Mouse (Mus musculus) CH12.LX (cell line): ENCODE results near the gene Dlgap1. TPM values are rescaled to one million over a fixed set of nuclear protein-coding genes. Genes with fewer than 3 reads are reported as not detected.

Experiments
- DNase-seq: peaks from one replicate; pipeline ENCODE4 v3.0.0-alpha.2; 2013; ENCODE audit errors: extremely low read depth
- H3K27ac ChIP-seq: 2 replicates; pipeline ENCODE4 v1.5.1; 2012; ENCODE audit warnings: low read depth, mild to moderate bottlenecking, control low read depth, moderate library complexity; ENCODE audit not compliant: insufficient read depth
- H3K27me3 ChIP-seq: replicated peaks from 2 replicates; pipeline ENCODE3; 2012; ENCODE audit warnings: inconsistent platforms
- H3K36me3 ChIP-seq, 2 experiments: replicated peaks in 1 of 2; 2 replicates each; pipeline versions ENCODE3 to v1.6.1; 2012; ENCODE audit warnings: inconsistent platforms in 1 of 2, low read length in 1 of 2, mild to moderate bottlenecking in 1 of 2, mixed read lengths in 1 of 2, moderate library complexity in 1 of 2; ENCODE audit not compliant: control insufficient read depth in 1 of 2, insufficient read depth in 1 of 2
- H3K4me1 ChIP-seq, 2 experiments: 2 replicates each; pipeline ENCODE4 v1.6.1; 2012; ENCODE audit warnings: inconsistent platforms in 1 of 2, moderate library complexity in 1 of 2; ENCODE audit not compliant: insufficient read depth in 2 of 2, control insufficient read depth in 1 of 2
- H3K4me2 ChIP-seq: 2 replicates; pipeline ENCODE4 v1.6.1; 2012; ENCODE audit warnings: low read depth, mild to moderate bottlenecking, control low read depth; ENCODE audit not compliant: poor library complexity, insufficient read depth, severe bottlenecking
- H3K4me3 ChIP-seq, 3 experiments: fragments of 150-350 bp in 1 of 3; sonication (generic) in 1 of 3; replicated peaks in 1 of 3; 2 replicates each; pipeline versions ENCODE3 to v1.5.1; 2011 to 2012; ENCODE audit warnings: low read depth in 2 of 3, low read length in 2 of 3, mild to moderate bottlenecking in 2 of 3, moderate library complexity in 2 of 3, control low read depth in 1 of 3, improper control_type of control experiment in 1 of 3, inconsistent platforms in 1 of 3, mixed read lengths in 1 of 3; ENCODE audit not compliant: poor library complexity in 1 of 3
- H3K79me2 ChIP-seq: replicated peaks from 2 replicates; pipeline ENCODE4 v1.6.1; 2012; ENCODE audit warnings: mild to moderate bottlenecking, moderate library complexity; ENCODE audit not compliant: control insufficient read depth, poor library complexity, insufficient read depth, severe bottlenecking; ENCODE audit errors: extremely low read depth
- H3K9ac ChIP-seq: 2 replicates; pipeline ENCODE4 v1.6.1; 2012; ENCODE audit warnings: low read depth, mild to moderate bottlenecking, control low read depth, moderate library complexity; ENCODE audit not compliant: insufficient read depth
- H3K9me3 ChIP-seq: replicated peaks from 2 replicates; pipeline ENCODE3; 2012; ENCODE audit warnings: low read length, inconsistent platforms, mixed read lengths
- ELF1 ChIP-seq: IDR thresholded peaks from 2 replicates; pipeline ENCODE4 v1.6.1; 2014; ENCODE audit warnings: low read depth, mild to moderate bottlenecking, inconsistent platforms, low read length, improper control_type of control experiment
- JUN ChIP-seq: IDR thresholded peaks from 2 replicates; pipeline ENCODE4 v1.6.1; 2011; ENCODE audit warnings: low read depth, mild to moderate bottlenecking, low read length, improper control_type of control experiment, moderate library complexity; ENCODE audit not compliant: insufficient read depth
- MAX ChIP-seq: IDR thresholded peaks from 2 replicates; pipeline ENCODE4 v1.6.1; 2011; ENCODE audit warnings: low read length, improper control_type of control experiment
- MYC ChIP-seq: IDR thresholded peaks from 2 replicates; pipeline ENCODE4 v1.6.1; 2011; ENCODE audit warnings: low read depth, mild to moderate bottlenecking, improper control_type of control experiment, low read length
- NRF1 ChIP-seq: IDR thresholded peaks from 2 replicates; pipeline ENCODE4 v1.6.1; 2014; ENCODE audit warnings: low read depth, mild to moderate bottlenecking, inconsistent platforms, low read length, improper control_type of control experiment, moderate library complexity
- POLR2A ChIP-seq: IDR thresholded peaks from 2 replicates; pipeline ENCODE4 v1.6.1; 2011; ENCODE audit warnings: low read depth, mild to moderate bottlenecking, improper control_type of control experiment, low read length
- POLR2AphosphoS2 ChIP-seq: IDR thresholded peaks from 2 replicates; pipeline ENCODE4 v1.6.1; 2011; ENCODE audit warnings: low read depth, low read length, improper control_type of control experiment
- RAD21 ChIP-seq: IDR thresholded peaks from 2 replicates; pipeline ENCODE4 v1.6.1; 2011; ENCODE audit warnings: low read depth, mild to moderate bottlenecking, low read length, improper control_type of control experiment, moderate library complexity
- RCOR1 ChIP-seq: conservative IDR thresholded peaks from 2 replicates; pipeline ENCODE4 v1.6.1; 2012; ENCODE audit warnings: low read depth, mild to moderate bottlenecking, inconsistent platforms, low read length, improper control_type of control experiment
- SIN3A ChIP-seq: IDR thresholded peaks from 2 replicates; pipeline ENCODE4 v1.6.1; 2012; ENCODE audit warnings: low read length, improper control_type of control experiment, inconsistent platforms
- UBTF ChIP-seq: IDR thresholded peaks from 2 replicates; pipeline ENCODE4 v1.6.1; 2012; ENCODE audit warnings: low read depth, mild to moderate bottlenecking, inconsistent platforms, low read length, improper control_type of control experiment, moderate library complexity
- ZC3H11A ChIP-seq: IDR thresholded peaks from 2 replicates; pipeline ENCODE4 v1.6.1; 2012; ENCODE audit warnings: low read depth, mild to moderate bottlenecking, inconsistent platforms, low read length, improper control_type of control experiment
- ZKSCAN1 ChIP-seq: IDR thresholded peaks from 2 replicates; pipeline ENCODE4 v1.6.1; 2012; ENCODE audit warnings: low read depth, inconsistent platforms, low read length, improper control_type of control experiment, borderline replicate concordance
- ZMIZ1 ChIP-seq: IDR thresholded peaks from 2 replicates; pipeline ENCODE4 v1.6.1; 2012; ENCODE audit warnings: low read depth, mild to moderate bottlenecking, inconsistent platforms, low read length, improper control_type of control experiment
- dilution Hi-C: fragments of 300-500 bp; cut with MboI; formaldehyde crosslinking; loops from 2 replicates; pipeline ENCODE4 v1.14.3; 2020; ENCODE audit warnings: low sequenced_read_pairs; ENCODE audit not compliant: extremely low pct_unique_long_range_greater_than_20kb, extremely low pct_ligation_motif_present
- in situ Hi-C: fragments of 300-500 bp; cut with MboI; formaldehyde crosslinking; loops from 3 replicates; pipeline ENCODE4 v1.14.3; 2019; ENCODE audit warnings: low sequenced_read_pairs, low pct_ligation_motif_present, low pct_unique_long_range_greater_than_20kb, mixed read lengths
- polyA plus RNA-seq: library from polyadenylated mRNA; unstranded; fragments of >175 nt; gene quantifications from 2 replicates; pipeline ENCODE4 v1.2.1, GENCODE M21; 2012; ENCODE audit warnings: low read depth; ENCODE audit not compliant: insufficient read length
- total RNA-seq, 2 experiments: library from RNA; depleted of rRNA; stranded (reverse); fragments of 300-350 nt in 1 of 2; fragments of >200 nt in 1 of 2; gene quantifications; 2 replicates each; pipeline ENCODE4 v1.2.3; 2012 to 2014

The Dlgap1 gene
- total and polyA plus RNA-seq, 3 experiments, result 0.51 to 2.7 (median 1.2) TPM

DNA sequence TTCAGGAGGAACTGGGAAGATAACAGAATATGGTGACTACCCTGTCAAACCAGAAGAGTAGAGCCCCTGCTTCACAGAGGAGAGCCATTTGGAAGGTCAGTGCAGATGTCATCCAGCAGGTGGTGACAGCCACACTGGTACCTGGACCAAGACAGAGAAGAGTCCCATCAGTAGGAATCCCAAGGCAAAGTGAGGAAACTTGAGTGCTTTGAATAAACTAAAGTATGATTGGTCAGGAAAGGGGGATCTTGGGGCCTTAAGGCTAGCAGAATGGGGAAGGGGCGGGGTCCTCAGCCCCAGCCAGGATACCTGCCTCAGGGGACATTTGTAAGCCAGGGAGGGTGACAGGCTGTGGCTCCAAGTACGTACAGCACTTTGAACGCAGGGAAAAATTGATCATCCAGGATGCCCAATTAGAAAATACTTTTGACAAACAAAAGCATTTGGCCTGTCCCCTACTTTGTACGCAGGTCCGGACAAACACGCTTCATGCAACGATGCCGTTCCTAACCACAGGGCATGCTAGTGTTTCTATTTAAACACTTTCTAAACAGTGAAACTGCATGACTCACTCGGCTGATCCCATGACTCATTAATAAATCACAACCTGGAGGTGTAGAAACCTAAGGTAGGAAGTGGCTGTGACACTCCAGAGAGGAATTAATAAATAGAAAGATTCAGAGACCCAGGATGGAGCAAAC, 777.7 kb downstream of the Dlgap1 start (continued):
- no peak for TF ChIP-seq ZKSCAN1

DNA sequence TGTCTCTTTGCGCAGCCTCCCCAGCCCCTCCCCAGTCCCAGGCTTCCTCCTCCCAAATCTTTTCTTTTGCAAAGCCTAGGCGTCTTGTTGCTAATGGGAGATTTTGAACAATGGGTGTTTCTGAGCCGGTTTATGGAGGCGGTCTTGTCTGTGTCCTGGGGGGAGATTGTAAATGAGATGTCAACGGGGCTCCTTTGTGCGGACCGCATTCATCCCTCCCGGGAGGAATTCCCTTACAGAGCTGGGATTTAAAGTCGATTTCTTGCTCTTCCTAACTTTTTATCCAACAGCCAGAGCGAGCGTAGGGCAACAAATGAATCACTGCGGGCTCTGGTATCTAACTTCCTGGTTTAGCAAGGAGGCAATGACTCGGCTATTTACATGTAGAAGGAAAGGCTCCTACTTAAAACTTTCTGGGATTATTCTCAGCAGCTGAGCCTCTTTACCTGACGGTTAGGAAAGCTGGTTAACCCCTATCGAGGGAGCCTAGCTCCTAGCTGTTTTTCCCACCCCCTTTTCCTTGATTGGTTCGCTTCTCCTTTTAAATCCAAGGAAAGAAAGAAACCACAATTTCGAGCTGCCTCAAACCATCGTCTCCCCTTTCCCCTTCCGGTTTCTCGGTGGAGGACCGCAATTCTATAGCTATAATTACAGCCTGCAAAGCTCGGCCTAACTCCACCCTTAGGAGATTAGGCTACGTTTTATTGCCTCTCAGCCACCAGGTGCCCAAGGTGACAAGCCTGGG, 779.0 kb downstream of the Dlgap1 start:
- Histone ChIP-seq H3K27ac (no peak overlapping the region), H3K9me3 (no peaks in the 10 kb centered on the region), H3K4me3 (no peak overlapping the region), H3K4me1 (peaks cover 2 to 37% of the 10 kb centered on the region in 2 experiments; a peak in 3 of 4 replicates), H3K79me2 (no peaks in the 10 kb centered on the region), H3K27me3 (no peaks in the 10 kb centered on the region), H3K4me2 (no peak overlapping the region), H3K36me3 (no peaks in the 10 kb centered on the region), H3K9ac (no peak overlapping the region)
- dilution Hi-C loops, result no loop called here
- in situ Hi-C loops, result loop anchor here (10.0 kb wide), 1 partner anchor 217 kb away; no protein-coding TSS in a partner anchor
- DNase-seq, result no peak
- TF ChIP-seq JUN (no peak), SIN3A (no peak), MAX (no peak), POLR2AphosphoS2 (no peak), NRF1 (no peak), MYC (no peak)

DNA sequence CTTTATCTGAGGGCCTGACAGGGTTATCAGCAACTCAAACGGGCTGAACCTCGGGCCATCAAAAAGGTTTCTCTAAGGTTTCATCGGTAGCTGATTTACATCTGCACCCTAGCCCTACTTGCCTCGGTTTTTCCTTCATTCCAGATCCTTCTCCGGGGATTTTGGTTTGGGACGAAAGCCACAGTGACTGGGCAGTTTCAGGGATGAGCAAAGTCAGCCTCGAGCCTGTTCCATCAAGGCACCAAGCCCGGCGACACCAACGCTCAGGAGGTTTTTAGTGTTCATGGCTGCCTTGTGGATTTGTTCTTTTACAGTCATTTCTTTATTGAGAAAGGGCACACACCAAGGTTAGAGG, 779.6 kb downstream of the Dlgap1 start:
- dilution Hi-C loops, result no loop called here
- Histone ChIP-seq H3K4me1 (peaks cover 2 to 37% of the 10 kb centered on the region in 2 experiments; a peak in 3 of 4 replicates), H3K4me2 (no peak overlapping the region)
- TF ChIP-seq ZMIZ1 (no peak), RAD21 (no peak), RCOR1 (no peak), ELF1 (no peak), UBTF (no peak), POLR2A (no peak), MAX (no peak), ZC3H11A (no peak)
- TF ChIP-seq, all 38 proteins: peak for 0
- in situ Hi-C loops, result loop anchor here (10.0 kb wide), 1 partner anchor 216 kb away; no protein-coding TSS in a partner anchor
- H3K36me3 ChIP-seq, result no peaks in the 10 kb centered on the region
- no peak overlapping the region for H3K9ac ChIP-seq
- DNase-seq, result no peak
- no peak overlapping the region for H3K27ac ChIP-seq
- no peaks in the 10 kb centered on the region for H3K79me2 ChIP-seq
- H3K4me3 ChIP-seq, result no peak overlapping the region
- no peaks in the 10 kb centered on the region for H3K27me3 ChIP-seq
- H3K9me3 ChIP-seq, result no peaks in the 10 kb centered on the region
